Mouse (Mus musculus) hindbrain, embryonic 15.5 days (tissue): ENCODE data around the gene Srebf2. TPM values are rescaled to one million over a fixed set of nuclear protein-coding genes. Genes with fewer than 3 reads are reported as not detected.

Experiments
- ATAC-seq: fragments of 200-750 bp; cut with Nextera tagmentation; 2 replicates; pipeline ENCODE4 v1.8.0; 2017; ENCODE audit warnings: low read depth, moderate number of reproducible peaks, moderate TSS enrichment; ENCODE audit not compliant: low FRiP score
- H3K27ac ChIP-seq: fragments of 300-500 bp; sonication (generic); replicated peaks from 2 replicates; pipeline ENCODE4 v1.5.1; 2015; ENCODE audit warnings: mild to moderate bottlenecking, inconsistent platforms
- H3K27me3 ChIP-seq: fragments of 300-500 bp; sonication (generic); 2 replicates; pipeline ENCODE4 v1.6.1; 2015; ENCODE audit warnings: control low read depth, inconsistent platforms
- H3K36me3 ChIP-seq: fragments of 300-500 bp; sonication (generic); 2 replicates; pipeline ENCODE4 v1.6.1; 2015; ENCODE audit warnings: control low read depth, inconsistent platforms
- H3K4me1 ChIP-seq: fragments of 300-500 bp; sonication (generic); replicated peaks from 2 replicates; pipeline ENCODE4 v1.6.1; 2015; ENCODE audit warnings: control low read depth, inconsistent platforms
- H3K4me2 ChIP-seq: fragments of 300-500 bp; sonication (generic); 2 replicates; pipeline ENCODE4 v1.6.1; 2015; ENCODE audit warnings: moderate library complexity, mild to moderate bottlenecking, inconsistent platforms
- H3K4me3 ChIP-seq: fragments of 300-500 bp; sonication (generic); 2 replicates; pipeline ENCODE4 v1.5.1; 2015; ENCODE audit warnings: mild to moderate bottlenecking, inconsistent platforms
- H3K9ac ChIP-seq: fragments of 300-500 bp; sonication (generic); 2 replicates; pipeline ENCODE4 v1.6.1; 2015; ENCODE audit warnings: inconsistent platforms
- H3K9me3 ChIP-seq: fragments of 300-500 bp; sonication (generic); 2 replicates; pipeline ENCODE4 v1.6.1; 2016; ENCODE audit warnings: control low read depth, inconsistent platforms
- WGBS: fragments of 180-500 bp; shearing (Covaris S2); methylation state at CpG from one replicate; pipeline ENCODE4 v1.1.7; 2015; 5-methylcytosine and 5-hydroxymethylcytosine counted together
- polyA plus RNA-seq: library from polyadenylated mRNA; unstranded; fragments of >200 nt; fragmentation: Nextera tagmentation; extraction: Ambion mirVana; gene quantifications from 2 replicates; pipeline ENCODE4 v1.2.1, GENCODE M21; 2015

Srebf2 gene
- polyA plus RNA-seq, 1 experiment from 2014 or later, result 209 TPM

DNA sequence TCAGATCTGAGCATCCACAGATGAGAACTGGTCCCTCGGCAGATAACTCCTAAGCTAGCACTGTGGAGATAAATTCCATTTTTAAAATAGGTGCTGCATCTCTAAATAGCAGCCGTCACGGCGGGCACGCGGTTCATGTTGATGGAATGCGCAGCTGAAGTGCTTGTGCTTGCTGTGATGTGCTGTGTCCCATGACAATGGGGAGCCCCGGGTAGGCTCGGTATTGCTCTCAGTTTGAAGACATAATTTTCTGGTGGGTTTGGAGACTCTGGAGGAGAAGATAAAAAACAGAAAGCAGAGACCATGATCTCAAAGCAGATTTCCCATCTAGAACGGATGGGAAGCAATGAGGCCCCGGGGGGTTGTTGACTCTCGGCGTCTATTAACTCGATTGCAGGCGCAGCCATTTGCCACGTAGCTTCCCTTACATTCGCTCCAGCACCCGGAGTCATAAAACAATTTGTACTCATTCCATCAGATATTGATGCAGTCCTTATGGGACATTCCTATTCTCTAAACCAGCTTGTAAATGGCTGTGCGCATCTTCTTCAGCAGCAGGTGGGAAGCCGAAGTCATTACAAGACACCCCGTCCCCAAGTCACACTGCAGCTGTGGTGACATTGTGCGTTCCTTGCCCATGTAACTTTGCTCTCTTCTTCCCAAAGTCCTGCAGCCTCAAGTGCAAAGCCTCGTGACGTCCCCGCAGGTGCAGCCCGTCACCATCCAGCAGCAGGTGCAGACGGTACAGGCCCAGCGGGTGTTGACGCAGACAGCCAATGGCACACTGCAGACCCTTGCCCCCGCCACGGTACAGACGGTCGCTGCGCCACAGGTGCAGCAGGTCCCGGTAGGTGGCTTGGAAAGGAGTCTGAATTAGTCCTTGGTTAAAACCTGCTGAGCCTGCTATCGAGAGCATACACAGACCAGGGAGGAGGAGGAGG lies 23.7 kb downstream of the Srebf2 start:
- Histone ChIP-seq H3K4me3 (no peak overlapping the region), H3K4me2 (no peak overlapping the region), H3K27ac (peak overlapping the region; percentile 56), H3K4me1 (peaks cover 51% of the 10 kb centered on the region), H3K36me3 (peaks cover 43% of the 10 kb centered on the region), H3K9ac (no peak overlapping the region), H3K27me3 (no peaks in the 10 kb centered on the region), H3K9me3 (no peaks in the 10 kb centered on the region)
- peak; percentile 55; the same call in 1 of the 2 replicates for ATAC-seq
- WGBS, result 62% methylated on average over 36 of the region's 36 CpGs

DNA sequence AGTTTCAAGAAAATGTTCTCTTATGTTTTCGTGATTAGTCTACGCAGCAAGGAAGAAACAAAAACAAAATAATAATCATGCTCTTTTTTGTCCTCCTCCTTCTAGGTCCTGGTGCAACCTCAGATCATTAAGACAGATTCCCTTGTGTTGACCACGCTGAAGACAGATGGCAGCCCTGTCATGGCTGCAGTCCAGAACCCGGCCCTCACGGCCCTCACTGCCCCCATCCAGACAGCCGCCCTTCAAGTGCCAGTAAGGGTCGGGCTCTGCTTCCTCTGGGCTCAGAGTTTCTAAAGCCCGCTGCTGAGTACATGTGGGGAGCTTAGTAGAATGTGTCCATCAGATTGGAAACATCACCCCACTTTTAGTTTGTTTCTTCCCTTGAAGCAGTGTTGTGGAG lies 25.7 kb downstream of the Srebf2 start:
- Histone ChIP-seq H3K9me3 (no peaks in the 10 kb centered on the region), H3K4me3 (no peak overlapping the region), H3K4me1 (peaks cover 32% of the 10 kb centered on the region), H3K36me3 (peaks cover 61% of the 10 kb centered on the region), H3K4me2 (no peak overlapping the region), H3K27ac (0 out of 2 replicates have a peak overlapping the region, but pooled peaks have one; percentile 6), H3K9ac (no peak overlapping the region), H3K27me3 (no peaks in the 10 kb centered on the region)
- 71% methylated on average over 8 of the region's 8 CpGs for WGBS
- no peak for ATAC-seq

GRCm38 (mm10) chr15:82175091-82175490 lies 28.1 kb downstream of the Srebf2 start:
- peaks cover 86% of the 10 kb centered on the region for H3K36me3 ChIP-seq
- H3K4me3 ChIP-seq, result no peak overlapping the region
- H3K4me2 ChIP-seq, result no peak overlapping the region
- H3K9ac ChIP-seq, result no peak overlapping the region
- no peak for ATAC-seq
- no peaks in the 10 kb centered on the region for H3K27me3 ChIP-seq
- WGBS, result 94% methylated on average over 9 of the region's 9 CpGs
- H3K27ac ChIP-seq, result no peak overlapping the region
- H3K4me1 ChIP-seq, result peaks cover 12% of the 10 kb centered on the region
- no peaks in the 10 kb centered on the region for H3K9me3 ChIP-seq

DNA sequence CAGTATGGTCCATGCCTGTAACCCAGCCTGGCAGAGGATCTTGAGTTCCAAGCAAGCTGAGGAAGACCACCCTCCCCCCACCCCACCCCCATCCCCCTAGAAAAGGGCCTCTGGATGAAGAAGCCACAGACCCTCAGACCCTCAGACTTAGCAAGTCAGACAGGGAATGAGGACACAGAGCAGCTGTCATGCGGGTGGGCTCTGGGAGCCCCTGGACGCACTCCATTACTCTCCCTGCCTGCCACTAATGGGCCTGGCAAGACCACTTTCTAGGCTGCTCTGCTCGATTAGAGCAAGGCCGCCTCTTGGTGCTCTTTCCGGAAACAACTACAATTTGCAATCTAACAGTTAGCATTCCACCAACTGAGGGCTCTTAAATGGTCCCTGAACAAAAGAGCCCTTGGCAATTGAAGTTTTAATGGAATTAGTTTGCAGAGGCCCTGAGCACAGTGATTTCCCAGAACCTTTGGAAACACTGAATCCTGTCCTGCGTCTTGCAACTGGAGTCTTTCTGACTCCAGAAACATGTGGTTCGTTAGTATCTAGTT lies 30.8 kb downstream of the Srebf2 start:
- no peaks in the 10 kb centered on the region for H3K4me1 ChIP-seq
- H3K9me3 ChIP-seq, result no peaks in the 10 kb centered on the region
- H3K36me3 ChIP-seq, result peaks cover 93% of the 10 kb centered on the region
- 81% methylated on average over 7 of the region's 7 CpGs for WGBS
- no peak overlapping the region for H3K4me2 ChIP-seq
- H3K27me3 ChIP-seq, result no peaks in the 10 kb centered on the region
- no peak overlapping the region for H3K4me3 ChIP-seq
- no peak overlapping the region for H3K9ac ChIP-seq
- ATAC-seq, result peak; percentile 62; the same call in 1 of the 2 replicates
- H3K27ac ChIP-seq, result no peak overlapping the region

DNA sequence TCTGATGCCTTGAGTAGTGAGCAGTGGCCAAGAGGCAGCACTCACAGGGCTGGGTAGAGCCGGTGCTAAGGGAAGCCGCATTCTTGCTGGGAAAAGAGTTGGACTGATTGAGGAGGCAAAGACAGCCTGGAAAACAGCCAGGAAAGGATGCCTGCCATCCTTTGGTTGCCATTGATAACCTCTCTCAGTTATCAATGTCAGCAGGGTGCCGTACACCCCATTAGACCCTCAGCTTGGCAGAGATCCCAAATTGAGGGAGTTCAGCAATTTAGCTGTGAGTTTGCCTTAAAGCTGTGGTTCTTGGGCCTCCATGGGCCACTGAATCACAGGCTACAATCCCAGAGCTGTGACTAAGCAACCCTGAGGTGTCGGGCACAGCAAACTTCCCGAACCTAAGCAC lies 34.1 kb downstream of the Srebf2 start:
- Histone ChIP-seq H3K9ac (no peak overlapping the region), H3K4me3 (no peak overlapping the region), H3K4me2 (no peak overlapping the region), H3K4me1 (no peaks in the 10 kb centered on the region), H3K27me3 (no peaks in the 10 kb centered on the region), H3K27ac (peak overlapping the region; percentile 20; the same call in 1 of the 2 replicates), H3K36me3 (peaks cover 93% of the 10 kb centered on the region), H3K9me3 (no peaks in the 10 kb centered on the region)
- 87% methylated on average over 5 of the region's 5 CpGs for WGBS
- no peak for ATAC-seq

DNA sequence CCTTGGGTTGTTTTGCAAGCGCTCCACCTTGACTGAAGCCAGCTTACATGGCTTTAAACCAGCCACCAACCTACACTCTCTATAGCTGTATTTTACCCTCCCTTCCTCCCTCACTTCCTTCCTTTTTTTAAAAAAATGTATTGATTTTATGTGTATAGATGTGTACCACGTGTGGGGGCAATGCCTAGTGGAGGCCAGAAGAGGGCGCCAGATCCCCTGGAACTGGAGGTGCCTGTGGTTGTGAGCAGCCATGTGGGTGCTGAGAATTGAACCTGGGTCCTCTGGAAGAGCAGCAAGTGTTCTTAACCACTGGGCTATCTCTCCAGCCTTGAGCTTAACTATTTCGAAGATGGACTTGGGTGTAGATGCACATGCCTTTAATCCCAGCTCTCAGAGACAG lies 35.3 kb downstream of the Srebf2 start:
- H3K27me3 ChIP-seq, result no peaks in the 10 kb centered on the region
- no peak overlapping the region for H3K4me3 ChIP-seq
- 99% methylated on average over 4 of the region's 4 CpGs for WGBS
- no peak overlapping the region for H3K27ac ChIP-seq
- H3K36me3 ChIP-seq, result peaks cover 94% of the 10 kb centered on the region
- H3K9ac ChIP-seq, result no peak overlapping the region
- no peak for ATAC-seq
- no peaks in the 10 kb centered on the region for H3K4me1 ChIP-seq
- no peak overlapping the region for H3K4me2 ChIP-seq
- H3K9me3 ChIP-seq, result no peaks in the 10 kb centered on the region

GRCm38 (mm10) chr15:82183596-82183995 lies 36.6 kb downstream of the Srebf2 start:
- ATAC-seq, result no peak
- H3K9me3 ChIP-seq, result no peaks in the 10 kb centered on the region
- WGBS, result 82% methylated on average over 10 of the region's 10 CpGs
- no peak overlapping the region for H3K4me3 ChIP-seq
- no peaks in the 10 kb centered on the region for H3K27me3 ChIP-seq
- no peak overlapping the region for H3K4me2 ChIP-seq
- no peak overlapping the region for H3K27ac ChIP-seq
- peaks cover 94% of the 10 kb centered on the region for H3K36me3 ChIP-seq
- no peak overlapping the region for H3K9ac ChIP-seq
- 0 out of 2 replicates have a peak, but pooled peaks cover 3% of the 10 kb centered on the region for H3K4me1 ChIP-seq

GRCm38 (mm10) chr15:82184183-82184582 lies 37.2 kb downstream of the Srebf2 start:
- no peak for ATAC-seq

DNA sequence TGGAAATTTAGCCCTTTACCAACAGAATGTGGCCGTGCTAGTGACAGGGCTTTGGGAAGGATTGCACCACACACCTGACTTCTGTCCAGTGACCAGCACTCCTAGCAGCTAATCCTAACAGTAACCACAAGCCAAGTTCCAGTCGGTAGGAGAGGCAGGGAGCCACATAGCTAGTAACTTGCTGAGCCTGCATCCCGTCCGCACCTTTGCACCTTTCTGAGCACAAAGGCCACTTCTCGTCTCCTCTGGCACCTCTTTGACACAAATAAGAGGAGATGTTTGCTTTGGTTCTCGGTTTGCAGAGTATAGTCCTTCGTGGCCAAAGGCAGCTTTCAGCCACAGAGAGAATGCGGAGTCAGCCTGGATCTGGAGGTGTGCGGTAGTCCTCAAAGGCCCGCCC lies 37.7 kb downstream of the Srebf2 start:
- no peak overlapping the region for H3K4me3 ChIP-seq
- 0 out of 2 replicates have a peak, but pooled peaks cover 3% of the 10 kb centered on the region for H3K4me1 ChIP-seq
- WGBS, result 93% methylated on average over 10 of the region's 10 CpGs
- no peak for ATAC-seq
- no peaks in the 10 kb centered on the region for H3K9me3 ChIP-seq
- no peak overlapping the region for H3K9ac ChIP-seq
- no peak overlapping the region for H3K4me2 ChIP-seq
- no peaks in the 10 kb centered on the region for H3K27me3 ChIP-seq
- peaks cover 91% of the 10 kb centered on the region for H3K36me3 ChIP-seq
- no peak overlapping the region for H3K27ac ChIP-seq

More at GRCm38 (mm10) chr15:82184183-82184582, 37.2 kb downstream of the Srebf2 start:
- H3K9me3 ChIP-seq, result no peaks in the 10 kb centered on the region
- H3K36me3 ChIP-seq, result peaks cover 91% of the 10 kb centered on the region
- no peak overlapping the region for H3K9ac ChIP-seq
- no peak overlapping the region for H3K4me3 ChIP-seq
- WGBS, result 82% methylated on average over 7 of the region's 7 CpGs
- H3K27ac ChIP-seq, result no peak overlapping the region
- H3K4me2 ChIP-seq, result no peak overlapping the region
- 0 out of 2 replicates have a peak, but pooled peaks cover 3% of the 10 kb centered on the region for H3K4me1 ChIP-seq
- no peaks in the 10 kb centered on the region for H3K27me3 ChIP-seq

DNA sequence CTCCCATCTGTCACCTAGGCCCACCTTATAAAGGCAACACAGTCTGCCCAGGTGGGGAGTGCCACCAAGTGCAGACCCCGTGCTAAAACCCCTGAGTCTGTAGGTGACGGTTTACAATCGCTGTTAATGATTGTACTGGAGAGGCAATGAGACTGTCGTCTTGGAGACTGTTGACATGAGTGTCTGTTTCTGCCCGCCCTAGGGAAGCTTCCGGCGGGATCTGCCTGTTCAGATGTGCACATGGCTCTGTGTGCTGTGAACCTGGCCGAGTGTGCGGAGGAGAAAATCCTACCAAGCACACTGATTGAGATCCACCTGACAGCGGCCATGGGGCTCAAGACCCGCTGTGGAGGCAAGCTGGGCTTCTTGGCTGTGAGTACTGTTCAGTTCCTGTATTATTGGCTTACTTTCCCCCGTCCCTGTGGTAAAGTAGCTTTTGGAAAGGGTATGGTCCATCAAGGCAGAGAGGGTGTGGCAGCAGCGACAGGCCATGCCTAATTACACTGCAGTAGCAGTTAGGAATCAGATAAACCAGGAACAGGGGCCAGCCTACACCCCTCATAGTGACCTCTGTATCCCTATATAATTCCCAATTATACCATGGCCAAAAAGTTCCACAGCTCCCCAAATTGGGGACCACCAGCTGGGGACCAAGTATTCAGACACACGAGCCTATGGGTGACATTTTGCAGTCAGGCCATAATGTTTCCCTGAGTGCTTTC lies 38.2 kb downstream of the Srebf2 start:
- H3K4me3 ChIP-seq, result no peak overlapping the region
- H3K36me3 ChIP-seq, result peaks cover 89% of the 10 kb centered on the region
- H3K27ac ChIP-seq, result no peak overlapping the region
- 0 out of 2 replicates have a peak, but pooled peaks cover 3% of the 10 kb centered on the region for H3K4me1 ChIP-seq
- no peak overlapping the region for H3K9ac ChIP-seq
- ATAC-seq, result no peak
- WGBS, result 89% methylated on average over 14 of the region's 14 CpGs
- no peaks in the 10 kb centered on the region for H3K9me3 ChIP-seq
- H3K27me3 ChIP-seq, result no peaks in the 10 kb centered on the region
- H3K4me2 ChIP-seq, result no peak overlapping the region

GRCm38 (mm10) chr15:82186131-82186530 lies 39.1 kb downstream of the Srebf2 start:
- Histone ChIP-seq H3K9ac (no peak overlapping the region), H3K36me3 (peaks cover 83% of the 10 kb centered on the region), H3K27ac (no peak overlapping the region), H3K4me2 (no peak overlapping the region), H3K27me3 (no peaks in the 10 kb centered on the region), H3K9me3 (no peaks in the 10 kb centered on the region), H3K4me3 (no peak overlapping the region), H3K4me1 (0 out of 2 replicates have a peak, but pooled peaks cover 3% of the 10 kb centered on the region)
- 80% methylated on average over 14 of the region's 14 CpGs for WGBS
- ATAC-seq, result no peak

- no peaks in the 10 kb centered on the region for H3K9me3 ChIP-seq
- H3K4me3 ChIP-seq, result no peak overlapping the region
- ATAC-seq, result no peak
- no peak overlapping the region for H3K9ac ChIP-seq
- no peak overlapping the region for H3K4me2 ChIP-seq
- no peak overlapping the region for H3K27ac ChIP-seq
- H3K36me3 ChIP-seq, result peaks cover 83% of the 10 kb centered on the region
- no peaks in the 10 kb centered on the region for H3K27me3 ChIP-seq
- 0 out of 2 replicates have a peak, but pooled peaks cover 3% of the 10 kb centered on the region for H3K4me1 ChIP-seq
- 91% methylated on average over 5 of the region's 5 CpGs for WGBS
Measured at GRCm38 (mm10) chr15:82186931-82187330, 40.0 kb downstream of the Srebf2 start.
